Mouse (Mus musculus) hindbrain, embryonic 14.5 days (tissue): ENCODE measurements at regions not wholly inside any gene's neighbourhood (a gene's known extent, or its start where the extent isn't known, plus 50 kb on each side); places are given as distances from the start of the nearest gene placed in this dataset.

Experiments
- ATAC-seq: fragments of 200-750 bp; cut with Nextera tagmentation; 2 replicates; pipeline ENCODE4 v1.8.0; 2017; ENCODE audit warnings: moderate number of reproducible peaks, mild to moderate bottlenecking, moderate TSS enrichment, moderate library complexity; ENCODE audit not compliant: low FRiP score
- DNase-seq: peaks from one replicate; pipeline ENCODE4 v3.0.0-alpha.2; 2015; ENCODE audit warnings: low spot score
- H3K27ac ChIP-seq: fragments of 300-500 bp; sonication (generic); 2 replicates; pipeline ENCODE4 v1.5.1; 2014; ENCODE audit warnings: mild to moderate bottlenecking, moderate library complexity
- H3K27me3 ChIP-seq: fragments of 300-500 bp; sonication (generic); 2 replicates; pipeline ENCODE4 v1.6.1; 2014; ENCODE audit warnings: mild to moderate bottlenecking, low read length, mixed read lengths; ENCODE audit not compliant: control insufficient read depth, insufficient read depth
- H3K36me3 ChIP-seq: fragments of 300-500 bp; sonication (generic); replicated peaks from 2 replicates; pipeline ENCODE4 v1.6.1; 2014; ENCODE audit not compliant: control insufficient read depth, insufficient read depth
- H3K4me1 ChIP-seq: fragments of 300-500 bp; sonication (generic); replicated peaks from 2 replicates; pipeline ENCODE4 v1.6.1; 2014; ENCODE audit warnings: antibody characterized with exemption, low read length, mixed read lengths; ENCODE audit not compliant: control insufficient read depth, insufficient read depth
- H3K4me2 ChIP-seq: fragments of 300-500 bp; sonication (generic); replicated peaks from 2 replicates; pipeline ENCODE4 v1.6.1; 2014; ENCODE audit warnings: mild to moderate bottlenecking, moderate library complexity
- H3K4me3 ChIP-seq: fragments of 300-500 bp; sonication (generic); replicated peaks from 2 replicates; pipeline ENCODE4 v1.5.1; 2014; ENCODE audit warnings: mild to moderate bottlenecking, low read length
- H3K9ac ChIP-seq: fragments of 300-500 bp; sonication (generic); 2 replicates; pipeline ENCODE4 v1.6.1; 2014
- H3K9me3 ChIP-seq: fragments of 300-500 bp; sonication (generic); 2 replicates; pipeline ENCODE4 v1.6.1; 2016; ENCODE audit warnings: low read length; ENCODE audit not compliant: control insufficient read depth
- WGBS: fragments of 180-500 bp; shearing (Covaris S2); extraction: QIAGEN DNeasy Blood & Tissue Kit; methylation state at CpG from one replicate; pipeline ENCODE4 v1.1.7; 2014; 5-methylcytosine and 5-hydroxymethylcytosine counted together

DNA sequence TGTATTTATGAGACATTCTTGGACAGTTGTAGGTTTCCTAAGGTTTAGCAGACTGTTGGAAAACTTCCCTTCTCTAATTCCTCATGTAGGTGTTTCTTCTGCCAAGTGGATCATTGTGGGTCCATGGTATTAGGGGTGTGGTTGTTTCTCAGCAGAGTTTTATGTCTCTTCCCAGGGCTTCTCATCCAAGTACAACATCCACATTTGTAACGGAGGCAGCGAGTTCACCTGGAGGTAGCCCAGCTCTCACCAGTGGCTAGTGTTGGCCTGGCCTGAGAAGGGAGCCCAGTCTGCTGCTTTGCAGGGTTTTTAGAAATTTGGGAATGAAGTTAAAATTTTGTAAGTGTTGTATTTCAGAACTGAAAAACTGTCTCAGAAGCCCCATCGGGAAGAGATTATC lies 122.4 kb downstream of the Wnt5a start:
- Histone ChIP-seq H3K27me3 (no peaks in the 10 kb centered on the region), H3K4me2 (no peak overlapping the region), H3K9ac (no peak overlapping the region), H3K9me3 (no peaks in the 10 kb centered on the region), H3K27ac (no peak overlapping the region), H3K4me1 (no peaks in the 10 kb centered on the region), H3K4me3 (no peak overlapping the region), H3K36me3 (no peaks in the 10 kb centered on the region)
- WGBS = 97% methylated on average over 3 of the region's 3 CpGs
- ATAC-seq (no peak), DNase-seq (no peak)

- no peak overlapping the region for H3K27ac ChIP-seq
- H3K4me2 ChIP-seq = no peak overlapping the region
- H3K36me3 ChIP-seq = no peaks in the 10 kb centered on the region
- ATAC-seq = no peak
- H3K9me3 ChIP-seq = no peaks in the 10 kb centered on the region
- H3K4me1 ChIP-seq = no peaks in the 10 kb centered on the region
- H3K9ac ChIP-seq = no peak overlapping the region
- DNase-seq = no peak
- H3K27me3 ChIP-seq = no peaks in the 10 kb centered on the region
- no peak overlapping the region for H3K4me3 ChIP-seq
Observed at GRCm38 (mm10) chr14:28635175-28635574, 130.6 kb downstream of the Wnt5a start.

GRCm38 (mm10) chr14:28639056-28639455 lies 134.5 kb downstream of the Wnt5a start:
- H3K9ac ChIP-seq = no peak overlapping the region
- H3K27ac ChIP-seq = no peak overlapping the region
- 83% methylated on average over 5 of the region's 5 CpGs for WGBS
- no peaks in the 10 kb centered on the region for H3K27me3 ChIP-seq
- DNase-seq (no peak), ATAC-seq (no peak)
- H3K9me3 ChIP-seq = no peaks in the 10 kb centered on the region
- no peak overlapping the region for H3K4me3 ChIP-seq
- no peaks in the 10 kb centered on the region for H3K4me1 ChIP-seq
- no peaks in the 10 kb centered on the region for H3K36me3 ChIP-seq
- no peak overlapping the region for H3K4me2 ChIP-seq

GRCm38 (mm10) chr14:28645807-28646206 lies 141.3 kb downstream of the Wnt5a start:
- H3K4me1 ChIP-seq = no peaks in the 10 kb centered on the region
- no peak for DNase-seq
- no peaks in the 10 kb centered on the region for H3K27me3 ChIP-seq
- H3K4me3 ChIP-seq = no peak overlapping the region
- no peak overlapping the region for H3K4me2 ChIP-seq
- H3K36me3 ChIP-seq = no peaks in the 10 kb centered on the region
- no peaks in the 10 kb centered on the region for H3K9me3 ChIP-seq
- H3K9ac ChIP-seq = no peak overlapping the region
- no peak overlapping the region for H3K27ac ChIP-seq
- 89% methylated on average over 2 of the region's 2 CpGs for WGBS
- no peak for ATAC-seq

DNA sequence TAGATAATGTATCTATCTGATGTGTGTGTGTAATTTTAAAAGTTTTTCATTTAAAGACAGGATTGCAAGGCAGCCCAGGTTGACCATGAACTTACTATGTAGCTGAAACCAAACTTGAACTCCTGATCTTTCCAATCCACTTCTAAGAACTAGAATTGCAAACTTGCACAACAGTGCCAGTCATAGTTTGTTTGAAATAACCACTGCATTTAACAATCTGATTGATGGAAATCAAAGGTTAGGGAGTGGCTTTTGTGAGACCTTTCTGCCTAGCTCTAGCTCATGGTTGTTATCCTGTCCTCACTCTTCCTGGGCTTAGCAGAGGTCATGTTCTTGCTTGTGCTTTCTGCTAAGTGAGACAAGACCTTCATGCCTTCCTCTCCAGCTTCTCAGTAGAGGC lies 144.9 kb downstream of the Wnt5a start:
- no peak overlapping the region for H3K4me2 ChIP-seq
- H3K27me3 ChIP-seq = no peaks in the 10 kb centered on the region
- no peak for DNase-seq
- no peak overlapping the region for H3K4me3 ChIP-seq
- no peaks in the 10 kb centered on the region for H3K9me3 ChIP-seq
- H3K4me1 ChIP-seq = no peaks in the 10 kb centered on the region
- H3K27ac ChIP-seq = no peak overlapping the region
- no peaks in the 10 kb centered on the region for H3K36me3 ChIP-seq
- ATAC-seq = no peak
- no peak overlapping the region for H3K9ac ChIP-seq

GRCm38 (mm10) chr14:28653059-28653930 lies 148.7 kb downstream of the Wnt5a start:
- no peaks in the 10 kb centered on the region for H3K9me3 ChIP-seq
- no peak overlapping the region for H3K27ac ChIP-seq
- H3K9ac ChIP-seq = no peak overlapping the region
- H3K4me2 ChIP-seq = no peak overlapping the region
- no peaks in the 10 kb centered on the region for H3K4me1 ChIP-seq
- no peak overlapping the region for H3K4me3 ChIP-seq
- H3K27me3 ChIP-seq = no peaks in the 10 kb centered on the region
- DNase-seq (no peak), ATAC-seq (no peak)
- WGBS = 79% methylated on average over 10 of the region's 10 CpGs
- H3K36me3 ChIP-seq = no peaks in the 10 kb centered on the region

GRCm38 (mm10) chr14:28657216-28657615 lies 152.7 kb downstream of the Wnt5a start:
- Histone ChIP-seq H3K36me3 (no peaks in the 10 kb centered on the region), H3K4me3 (no peak overlapping the region), H3K9me3 (no peaks in the 10 kb centered on the region), H3K27ac (no peak overlapping the region), H3K9ac (no peak overlapping the region), H3K27me3 (no peaks in the 10 kb centered on the region), H3K4me1 (no peaks in the 10 kb centered on the region), H3K4me2 (no peak overlapping the region)
- DNase-seq = no peak
- 96% methylated on average over 8 of the region's 8 CpGs for WGBS
- ATAC-seq = no peak

GRCm38 (mm10) chr14:28660872-28661588 lies 156.5 kb downstream of the Wnt5a start:
- H3K27ac ChIP-seq = no peak overlapping the region
- no peak overlapping the region for H3K9ac ChIP-seq
- ATAC-seq (no peak; the same call in 1 of the 2 replicates), DNase-seq (no peak)
- 47% methylated on average over 5 of the region's 5 CpGs for WGBS
- H3K36me3 ChIP-seq = no peaks in the 10 kb centered on the region
- H3K27me3 ChIP-seq = no peaks in the 10 kb centered on the region
- no peaks in the 10 kb centered on the region for H3K9me3 ChIP-seq
- H3K4me2 ChIP-seq = no peak overlapping the region
- H3K4me3 ChIP-seq = no peak overlapping the region
- H3K4me1 ChIP-seq = 0 out of 2 replicates have a peak, but pooled peaks cover 8% of the 10 kb centered on the region

GRCm38 (mm10) chr14:28663316-28663715 lies 158.8 kb downstream of the Wnt5a start:
- Histone ChIP-seq H3K27ac (no peak overlapping the region), H3K27me3 (no peaks in the 10 kb centered on the region), H3K9ac (no peak overlapping the region), H3K4me1 (0 out of 2 replicates have a peak, but pooled peaks cover 8% of the 10 kb centered on the region), H3K4me3 (no peak overlapping the region), H3K9me3 (no peaks in the 10 kb centered on the region), H3K36me3 (no peaks in the 10 kb centered on the region), H3K4me2 (no peak overlapping the region)
- no peak for DNase-seq
- ATAC-seq = no peak
- WGBS = 68% methylated on average over 1 of the region's 1 CpGs
